Mouse (Mus musculus) naive thymus-derived CD4-positive, alpha-beta T cell, adult 2 months (primary cell): ENCODE measurements around the gene Cplx3.

ENCODE experiments used
- DNase-seq: peaks from one replicate; pipeline ENCODE4 v3.0.0-alpha.2; 2011; ENCODE audit warnings: low read depth

Cplx3 gene

DNA sequence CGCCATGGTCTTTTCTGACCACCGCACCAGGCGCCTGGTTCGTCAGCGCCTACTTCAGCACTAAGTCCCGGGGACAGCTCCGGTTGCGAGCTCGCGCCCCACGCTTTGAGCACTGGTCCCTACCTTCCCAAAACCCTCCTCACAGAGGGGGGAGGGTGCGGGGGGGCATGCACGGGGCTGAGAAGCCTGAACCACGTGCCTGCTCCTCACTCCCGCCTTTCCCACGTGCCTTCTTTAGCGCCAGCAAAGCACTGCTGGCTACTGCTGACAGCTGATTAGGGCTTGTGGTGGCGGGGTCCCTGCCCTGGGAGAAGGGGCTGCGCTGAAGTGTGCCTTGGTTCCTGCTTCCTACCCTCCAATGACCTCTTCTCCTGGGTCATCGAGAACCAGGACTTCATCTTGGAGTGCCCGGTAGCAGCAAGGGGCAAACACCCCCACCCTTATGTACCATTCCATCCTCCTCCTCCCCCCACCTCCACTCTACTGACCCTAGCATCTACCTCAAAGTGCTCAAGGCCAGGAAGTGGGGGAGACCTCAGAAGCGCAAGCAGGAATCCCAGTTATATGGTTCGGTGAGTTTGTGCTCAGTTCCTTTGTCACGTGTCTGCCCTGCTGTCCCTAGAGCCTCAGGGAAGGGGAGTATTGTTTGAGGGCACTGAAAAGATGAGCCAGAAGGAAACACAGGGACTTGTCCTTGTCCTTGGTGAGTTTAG, at the start of gene Cplx3:
TSS of gene Cplx3 (minus strand) at position 143 of the 713 bp plus-strand sequence.
- peak; percentile 43 for DNase-seq

DNA sequence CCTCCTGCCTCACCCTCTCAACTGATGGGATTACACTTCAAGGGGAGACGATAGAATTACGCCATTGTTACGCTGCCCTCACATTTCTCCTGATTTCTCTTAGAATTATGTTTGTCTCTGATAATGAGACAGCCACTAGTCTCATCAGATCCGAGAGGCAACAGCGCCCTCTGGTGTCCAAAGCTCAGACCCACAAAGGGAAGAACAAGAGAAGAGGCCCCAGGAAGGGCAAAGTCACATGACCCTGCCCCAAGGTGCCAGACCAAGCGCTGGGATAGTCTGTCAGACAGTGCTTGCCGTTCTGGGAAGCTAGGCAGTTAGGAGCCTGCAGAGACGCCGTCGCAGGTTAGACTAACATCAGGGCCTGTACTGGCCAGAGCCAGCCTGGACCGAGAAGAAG, 49.7 kb upstream of the Cplx3 start:
- peak; percentile 97 for DNase-seq

DNA sequence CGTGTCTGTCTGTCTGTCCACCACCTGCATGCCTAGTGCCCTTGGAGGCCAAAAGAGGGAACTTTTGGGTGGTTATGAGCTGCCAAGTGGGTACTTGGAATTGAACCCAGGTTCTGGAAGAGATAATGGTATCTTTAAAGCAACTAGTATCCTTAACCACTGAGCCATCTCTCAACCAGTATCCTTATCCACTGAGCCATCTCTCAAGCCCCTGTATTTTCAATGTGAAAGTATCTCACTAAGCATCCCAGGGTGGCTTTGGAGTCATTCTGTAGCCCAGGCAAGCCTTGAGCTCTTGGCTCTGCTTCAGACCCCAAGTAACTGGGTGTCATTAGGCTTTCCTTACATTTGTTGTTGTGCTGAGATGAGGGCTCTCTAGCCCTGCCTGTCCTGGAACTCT, 48.9 kb upstream of the Cplx3 start:
- DNase-seq, result peak; percentile 20

DNA sequence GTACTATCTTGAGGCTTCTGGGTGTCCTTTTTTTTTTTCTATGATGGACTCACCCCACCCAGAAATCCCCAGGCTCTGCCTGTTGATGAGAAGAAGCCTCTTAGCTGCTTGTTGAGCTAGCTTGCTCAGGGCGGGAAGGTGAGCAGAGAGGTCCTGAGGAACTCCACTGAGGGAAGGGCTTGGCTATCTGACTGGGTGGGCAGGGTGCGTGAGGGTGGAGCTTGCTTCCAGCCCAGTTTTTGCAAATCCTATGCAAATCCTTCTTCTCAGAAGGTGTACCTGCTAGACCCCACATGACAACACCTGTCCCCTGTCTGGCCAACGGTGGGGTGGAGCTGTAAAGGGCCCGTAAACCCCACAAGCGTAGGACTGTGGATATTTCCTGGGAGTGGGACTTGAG, 47.2 kb upstream of the Cplx3 start, which contains the start of gene Csk:
TSS of gene Csk (minus strand) at position 349 of the 400 bp plus-strand sequence.
- DNase-seq, result no peak

DNA sequence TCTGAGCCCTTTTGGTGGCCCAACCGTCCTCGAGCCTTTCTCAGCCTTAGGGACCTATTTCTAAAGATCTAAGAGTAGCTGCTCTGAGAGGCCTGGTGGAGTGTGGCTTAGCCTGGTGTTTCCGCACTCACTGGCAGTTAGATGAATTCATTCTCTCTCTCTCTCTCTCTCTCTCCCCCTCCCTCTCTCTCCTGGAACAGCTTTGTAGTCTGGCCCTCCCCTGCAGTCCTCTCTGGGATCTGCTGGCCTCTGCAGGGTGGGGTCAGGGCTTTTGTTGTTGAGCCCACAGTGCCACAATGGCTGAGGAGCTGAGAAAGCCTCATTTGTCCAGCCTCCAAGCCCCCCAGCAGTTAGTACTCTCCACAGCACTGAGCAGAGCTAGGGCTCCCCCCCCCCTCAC, 46.8 kb upstream of the Cplx3 start:
- DNase-seq, result peak; percentile 53

DNA sequence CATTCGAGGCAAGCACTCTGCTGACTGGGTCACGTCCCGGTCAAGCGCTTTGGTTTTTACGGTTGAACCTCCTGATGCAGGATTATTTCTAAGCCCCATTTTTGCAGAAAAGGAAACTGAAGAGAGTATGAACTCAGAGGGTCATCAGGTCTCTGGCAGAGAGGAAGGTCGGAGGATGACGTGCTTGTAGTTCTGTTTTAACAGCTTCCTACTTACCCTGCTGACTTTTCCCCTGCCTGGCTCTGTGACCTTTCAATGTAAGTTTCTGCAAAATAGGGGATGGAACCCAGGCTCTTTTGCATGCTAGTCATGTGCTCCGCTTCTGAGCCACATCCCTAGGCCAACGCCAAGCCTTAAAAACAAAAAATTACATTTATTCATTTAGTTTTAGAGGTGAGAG, 46.3 kb upstream of the Cplx3 start:
- no peak for DNase-seq

DNA sequence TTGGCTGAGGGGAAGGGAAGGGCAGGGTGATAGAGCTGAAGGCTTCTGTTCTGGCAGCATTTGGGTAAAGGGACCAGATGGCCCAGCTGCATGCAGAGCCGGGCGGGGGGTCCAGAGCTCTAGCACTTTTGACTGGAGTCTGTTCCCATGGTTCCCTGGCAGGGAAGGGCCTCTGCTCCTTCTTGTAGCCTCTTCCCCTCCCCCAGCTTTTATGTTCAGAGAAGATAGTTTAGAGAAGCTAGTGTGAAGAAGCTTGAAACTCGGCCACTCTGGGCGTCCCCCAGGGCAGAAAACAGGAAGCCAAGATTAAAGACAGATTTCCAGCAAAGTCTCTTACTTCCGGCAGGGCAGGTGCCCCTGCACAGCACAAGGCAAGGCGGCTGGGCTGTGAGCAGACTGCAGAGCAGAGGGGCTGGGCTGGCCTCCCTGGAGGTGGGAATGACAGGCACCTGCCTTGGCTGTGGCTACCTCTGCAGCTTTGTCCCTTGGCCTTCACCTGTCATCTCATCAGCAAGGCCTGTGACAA, 44.8 kb upstream of the Cplx3 start:
- peak; percentile 74 for DNase-seq

DNA sequence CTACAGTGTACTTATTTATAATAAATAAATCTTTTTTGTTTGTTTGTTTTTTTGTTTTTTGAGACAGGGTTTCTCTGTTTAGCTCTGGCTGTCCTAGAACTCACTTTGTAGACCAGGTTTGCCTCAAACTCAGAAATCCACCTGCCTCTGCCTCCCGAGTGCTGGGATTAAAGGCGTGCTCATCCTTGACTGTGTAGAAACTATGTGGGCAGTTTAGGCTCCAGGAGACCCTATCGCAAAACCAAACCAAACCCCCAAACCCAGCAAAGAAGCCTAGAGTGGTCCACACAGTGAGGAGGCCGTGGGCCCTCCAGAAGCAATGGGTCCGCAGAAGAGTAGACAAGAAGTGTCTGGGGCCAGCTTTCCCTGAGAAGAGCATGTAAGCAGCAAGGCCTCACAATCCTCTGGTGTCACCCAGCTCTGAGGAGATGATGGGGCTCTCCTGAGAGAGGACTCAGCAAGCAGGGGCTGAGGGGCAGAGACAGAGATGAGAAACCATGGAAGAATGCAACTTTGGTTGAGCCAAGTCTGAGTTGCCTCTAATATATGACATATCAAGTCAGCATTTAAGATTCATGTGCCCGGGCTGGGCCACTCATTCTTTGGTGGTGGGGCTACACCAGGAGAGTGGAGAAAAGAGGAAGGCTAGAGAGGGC, 44.2 kb upstream of the Cplx3 start:
- no peak for DNase-seq

DNA sequence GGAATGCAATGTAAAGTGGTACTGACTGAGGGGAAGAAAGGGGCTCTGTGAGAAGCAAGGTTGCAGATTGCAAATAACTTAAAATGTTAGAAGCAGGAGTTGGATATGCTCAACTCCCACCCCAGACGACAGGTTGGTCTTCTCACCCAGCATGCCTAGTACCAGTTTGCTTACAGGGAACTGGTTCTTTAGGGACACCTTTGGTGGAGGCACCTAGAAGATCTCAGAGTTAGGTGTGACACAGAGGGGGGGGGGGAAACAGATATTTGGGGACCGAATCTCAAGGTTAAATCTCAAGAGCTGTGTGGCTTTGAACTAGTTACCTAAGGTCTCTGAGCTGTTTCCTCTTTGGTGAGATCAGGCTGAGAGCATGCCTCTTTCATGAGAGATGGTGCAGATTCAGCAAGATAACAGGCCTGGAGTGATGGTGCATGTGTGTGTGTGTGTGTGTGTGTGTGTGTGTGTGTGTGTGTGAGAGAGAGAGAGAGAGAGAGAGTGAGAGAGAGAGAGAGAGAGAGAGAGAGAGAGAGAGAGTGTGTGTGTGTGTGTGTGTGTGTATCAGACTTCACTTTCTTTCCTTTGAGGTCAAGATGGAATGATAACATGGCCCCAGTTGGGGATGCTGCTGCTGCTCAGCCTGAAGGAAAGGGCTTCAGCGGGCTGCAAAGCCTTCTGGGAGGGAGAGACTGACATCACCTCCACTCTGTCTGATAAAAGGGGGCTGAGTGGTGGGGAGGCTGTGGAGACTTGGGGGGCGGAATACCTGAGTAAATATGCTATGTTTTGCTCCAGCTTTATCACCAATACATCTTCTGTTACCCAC, 41.4 kb upstream of the Cplx3 start:
- peak; percentile 87 for DNase-seq

DNA sequence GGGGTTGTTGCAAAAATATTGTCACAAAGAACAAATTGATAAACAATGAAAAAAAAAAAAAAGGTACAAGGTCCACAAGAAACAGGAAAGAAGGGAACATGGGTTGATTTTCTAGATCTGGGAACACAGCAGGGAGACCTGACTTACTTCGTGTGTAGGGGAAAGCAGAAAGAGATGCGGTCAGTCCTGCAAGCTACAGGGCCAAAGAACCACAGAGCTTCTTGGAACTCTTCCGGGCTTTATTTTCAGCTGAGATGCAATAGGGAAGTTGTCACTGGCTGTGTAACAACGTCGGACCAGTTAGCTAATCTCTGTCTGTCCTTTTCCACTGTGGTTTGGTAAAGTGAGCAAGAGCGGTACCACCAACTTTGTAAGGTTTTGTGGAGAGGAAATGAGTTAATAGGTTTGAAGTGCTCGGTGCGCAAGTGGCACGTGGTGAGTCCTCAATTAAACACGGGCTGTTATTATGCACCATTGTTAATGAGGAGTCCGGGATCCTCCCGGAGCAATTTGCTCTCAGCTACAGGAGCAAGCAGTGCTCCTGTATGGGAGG, 40.5 kb upstream of the Cplx3 start:
- DNase-seq, result peak; percentile 78

DNA sequence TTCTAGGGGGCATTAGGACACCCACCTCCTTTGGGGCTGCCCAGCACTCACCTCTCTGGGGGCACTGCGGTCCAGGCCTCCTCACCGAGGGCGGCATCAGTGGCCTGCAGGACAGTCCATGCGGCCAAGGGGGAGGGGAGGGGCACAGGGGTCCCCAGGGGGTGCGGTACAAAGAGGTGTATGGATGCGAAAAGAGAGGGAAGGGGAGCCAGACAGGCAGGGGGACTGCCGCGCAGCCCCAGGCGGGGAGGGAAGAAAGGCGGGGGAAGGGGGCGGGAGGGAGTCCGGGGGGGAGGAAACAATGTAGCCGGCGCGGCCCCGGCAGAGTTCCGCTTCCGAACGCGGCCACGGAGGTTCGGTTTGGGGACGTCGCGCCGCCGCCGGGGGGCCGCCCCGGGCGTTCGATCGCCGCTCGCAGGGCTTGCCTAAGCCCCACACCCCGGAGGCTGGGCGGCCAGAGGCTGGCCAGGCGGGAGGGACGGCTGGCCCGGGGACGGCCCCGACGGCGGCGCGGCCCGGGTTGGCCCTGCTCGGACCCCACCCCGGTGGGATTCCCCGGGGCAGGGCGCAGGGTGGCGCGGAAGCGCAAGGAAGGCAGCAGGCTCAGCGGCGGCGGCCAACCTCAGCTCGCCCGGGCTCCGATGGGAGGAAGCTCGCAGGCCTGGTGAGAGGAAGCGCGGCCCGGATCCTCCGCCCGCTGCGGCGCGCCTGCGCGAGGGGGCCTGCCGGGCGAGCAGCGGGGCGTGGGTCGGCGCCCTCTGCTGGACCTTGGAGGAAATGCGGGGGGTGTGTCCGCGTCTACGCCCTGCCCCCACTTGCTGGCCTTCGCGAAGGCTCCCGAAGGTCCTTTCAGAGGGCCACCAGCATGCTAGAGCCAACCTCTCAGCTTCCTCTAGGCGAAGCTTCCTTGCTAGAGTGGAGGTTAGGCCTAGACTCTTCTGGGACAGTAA, 39.1 kb upstream of the Cplx3 start:
- peak; percentile 95 for DNase-seq

DNA sequence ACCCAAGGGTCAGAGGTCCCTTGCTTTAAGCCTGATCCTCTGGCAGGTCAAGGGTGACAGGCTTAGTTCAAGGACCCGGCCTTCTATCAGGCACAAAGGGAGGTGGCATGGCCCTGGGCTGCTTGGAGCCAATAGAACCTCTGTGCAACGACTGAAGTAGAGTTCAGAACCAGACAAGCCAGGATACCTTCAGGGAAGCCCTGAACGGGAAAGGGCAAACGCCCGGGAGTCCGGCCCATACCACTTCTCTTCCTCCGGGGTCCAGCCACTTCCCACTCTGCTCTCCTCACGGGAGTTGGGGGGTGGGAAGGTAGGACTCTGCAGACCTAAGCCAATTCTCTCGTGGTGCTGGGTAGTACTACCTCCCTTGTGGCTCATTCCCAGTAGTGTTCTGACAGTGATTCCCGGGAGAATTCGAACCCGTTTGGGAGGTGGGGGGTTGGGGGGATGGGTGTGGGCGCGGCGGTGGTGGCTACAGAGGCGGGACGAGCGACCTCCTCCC, 38.4 kb upstream of the Cplx3 start:
- no peak for DNase-seq

DNA sequence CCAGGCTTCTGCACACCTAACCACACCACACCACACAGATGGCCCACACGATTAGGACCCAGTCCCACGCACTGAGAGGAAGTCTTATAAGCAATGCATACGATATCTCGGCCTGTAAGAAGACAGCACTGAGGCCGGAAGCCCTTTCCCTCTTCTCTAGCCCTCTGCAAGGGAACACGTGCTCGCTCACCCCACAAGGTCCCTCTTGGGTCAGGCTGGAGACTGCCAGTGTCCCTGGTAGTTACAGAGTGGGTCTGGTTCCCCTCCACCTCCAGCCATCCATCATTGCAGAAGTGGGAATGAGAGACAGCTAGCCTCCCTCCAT, 37.7 kb upstream of the Cplx3 start:
- peak; percentile 61 for DNase-seq

DNA sequence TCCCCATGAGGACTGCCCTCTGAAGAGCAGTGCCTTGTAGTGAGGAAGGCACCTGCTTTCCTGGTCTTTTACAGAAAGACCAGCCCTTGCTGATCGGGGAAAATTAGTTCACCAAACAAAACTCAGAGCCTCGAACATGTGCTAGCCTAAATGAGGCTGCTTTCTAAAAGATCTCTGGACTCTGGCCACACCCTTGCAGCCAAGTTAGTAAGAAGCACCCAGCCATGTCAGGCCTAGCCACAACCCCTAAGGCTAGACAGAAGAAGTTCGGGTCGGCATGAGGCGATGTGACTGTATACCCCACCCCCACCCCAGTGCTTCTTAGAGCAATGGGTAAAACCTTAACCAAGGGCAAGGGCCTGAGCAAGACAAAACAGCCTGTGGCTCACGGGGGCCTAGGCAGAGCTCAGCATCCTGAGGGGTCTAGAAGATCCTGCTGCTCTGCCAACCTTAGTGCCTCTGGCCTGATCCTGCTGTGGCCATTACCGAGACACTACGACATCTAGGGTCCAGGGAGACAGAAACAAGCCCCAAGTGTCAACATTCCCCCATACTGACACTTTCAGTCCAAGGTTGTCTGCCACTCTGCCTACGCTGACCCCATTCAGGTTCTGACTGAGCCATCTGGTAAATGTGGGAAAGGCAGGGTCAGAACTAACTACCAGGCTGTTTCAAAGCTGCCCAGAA, 37.2 kb upstream of the Cplx3 start:
- no peak for DNase-seq

DNA sequence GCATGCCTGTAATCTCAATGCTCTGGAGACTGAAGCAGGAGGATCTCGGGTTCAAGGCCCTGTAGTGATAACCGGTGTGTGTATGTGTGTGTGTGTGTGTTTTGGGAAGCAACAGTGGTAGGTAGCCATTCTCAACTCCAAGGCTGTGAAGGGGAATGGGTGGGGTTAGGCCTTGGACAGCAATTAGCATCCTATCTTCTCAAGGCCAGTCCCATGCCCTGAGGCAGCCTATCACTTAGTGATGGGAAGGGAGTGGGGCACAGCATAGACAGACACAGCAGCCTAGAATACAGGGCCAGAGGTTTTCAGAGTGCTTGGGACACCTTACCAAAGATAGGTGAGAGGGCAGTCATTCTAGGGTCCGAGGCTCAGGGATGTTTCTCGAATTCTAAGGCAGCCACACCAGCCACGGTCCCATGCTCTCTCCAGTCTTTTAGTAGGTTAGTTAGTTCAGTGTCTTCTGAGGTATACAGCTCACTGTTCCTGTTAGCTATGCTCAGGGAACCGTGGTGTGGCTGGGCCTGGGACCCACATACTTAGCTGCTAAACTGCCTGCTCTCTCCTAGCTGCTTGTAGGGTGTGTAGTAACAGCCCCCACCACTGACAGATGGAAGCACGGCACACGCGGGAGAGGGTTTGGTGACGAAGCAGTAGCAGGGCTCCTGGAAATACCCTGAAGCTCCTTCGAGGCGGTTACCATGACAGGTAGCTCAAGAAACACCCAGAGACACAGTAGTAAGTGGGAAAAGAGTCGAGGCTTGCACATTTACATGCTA, 35.9 kb upstream of the Cplx3 start:
- DNase-seq, result peak; percentile 61

DNA sequence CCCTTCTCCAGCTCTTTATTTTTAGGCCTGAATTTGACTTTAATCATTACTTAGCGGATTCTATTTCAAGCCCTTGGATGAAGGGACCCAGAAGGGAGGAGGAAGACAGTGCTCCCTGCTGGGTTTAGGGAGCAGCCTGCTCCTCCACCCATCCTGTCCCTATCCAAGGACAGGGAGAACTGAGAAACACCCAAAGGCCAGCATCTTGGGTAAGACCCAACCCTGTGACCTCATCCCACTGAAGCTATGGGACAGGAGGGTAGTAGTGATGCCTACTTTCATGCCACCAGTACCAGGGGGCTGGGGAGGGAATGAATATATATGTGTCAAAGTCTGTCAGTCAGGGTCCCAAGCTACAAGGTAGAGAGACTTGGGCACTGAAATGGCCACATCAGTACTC, 34.9 kb upstream of the Cplx3 start:
- DNase-seq, result no peak

DNA sequence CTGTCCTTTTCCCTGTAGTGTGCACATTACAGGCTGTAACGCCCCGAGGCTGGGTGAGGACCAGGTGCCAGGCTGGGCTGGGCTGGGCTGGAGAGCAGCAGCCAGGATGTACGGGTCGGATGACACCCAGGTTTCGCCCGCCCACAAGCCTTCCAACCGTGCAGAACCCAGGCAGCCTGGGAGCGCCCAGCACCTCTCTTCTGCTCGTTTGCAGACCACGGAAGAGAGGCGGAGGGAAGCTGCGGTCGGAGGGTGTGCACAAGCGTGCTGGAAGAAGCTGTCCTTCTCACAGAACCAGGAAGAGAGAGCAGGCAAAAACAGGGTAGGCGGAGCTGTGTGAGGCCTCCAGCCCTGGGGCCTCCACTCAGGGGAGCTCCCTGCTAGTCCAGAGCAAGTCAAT, 34.3 kb upstream of the Cplx3 start:
- peak; percentile 91 for DNase-seq

DNA sequence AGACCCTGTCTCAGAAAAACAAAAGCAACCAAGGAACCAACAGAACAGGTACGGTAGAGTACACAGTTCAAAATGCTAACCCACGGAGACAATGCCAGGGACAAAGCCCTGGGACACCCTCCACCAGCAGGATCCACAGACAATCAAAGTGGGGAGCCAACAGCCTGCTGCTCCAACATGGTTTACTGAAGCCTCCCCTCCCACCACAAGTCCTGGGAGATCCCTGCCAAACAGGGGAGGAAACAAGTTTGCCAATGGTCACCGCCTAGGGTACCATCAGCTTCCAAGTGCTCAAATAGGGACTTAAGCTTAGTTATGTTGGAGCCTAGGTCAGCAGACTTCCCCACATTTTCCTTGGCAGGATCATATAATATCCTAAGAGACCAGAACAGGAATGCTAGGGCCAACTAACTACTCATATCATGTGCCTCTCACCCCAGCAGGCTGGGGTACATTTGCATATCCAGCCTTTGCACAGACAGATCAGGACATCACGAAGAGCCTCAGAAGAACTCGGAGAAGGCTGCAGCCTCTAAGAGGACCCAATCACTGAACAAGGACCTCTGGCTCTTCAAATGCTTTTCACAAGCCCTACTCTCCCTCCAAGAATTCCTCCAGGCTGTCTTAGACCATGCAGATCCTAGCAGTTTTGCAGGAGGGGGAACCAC, 33.7 kb upstream of the Cplx3 start:
- DNase-seq, result no peak
